Mouse (Mus musculus) cerebellum, adult (tissue): Measurements from ENCODE around the gene Fam213b.

ENCODE experiments used
- ATAC-seq: cut with Nextera tagmentation; 2 replicates; pipeline ENCODE4 v1.9.2; 2017; ENCODE audit warnings: mild to moderate bottlenecking, moderate library complexity, mixed read lengths; ENCODE audit not compliant: insufficient number of reproducible peaks, low FRiP score, low TSS enrichment

The Fam213b gene

GRCm38 (mm10) chr4:154854676-154855345 lies 44.1 kb downstream of the Fam213b start:
- ATAC-seq, result no peak

DNA sequence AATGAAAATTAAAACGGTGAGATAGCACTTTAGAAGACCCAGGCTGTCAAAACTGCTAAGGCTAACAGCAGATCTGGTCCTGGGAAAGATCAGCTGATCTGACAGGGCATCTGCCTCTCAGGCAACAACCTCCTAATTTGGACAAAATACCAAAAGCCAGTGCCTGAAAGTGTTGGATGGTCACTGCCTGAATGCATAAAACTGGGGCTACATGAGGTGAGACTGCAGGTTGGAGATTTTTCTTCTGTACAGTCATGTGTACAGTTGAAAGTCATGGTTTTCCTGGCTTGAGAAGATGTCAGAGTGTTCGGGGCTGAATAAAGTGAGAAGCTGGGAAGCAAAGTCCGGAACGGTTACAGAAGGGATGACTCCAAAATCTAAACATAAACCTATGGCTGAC lies 45.1 kb downstream of the Fam213b start:
- no peak for ATAC-seq

GRCm38 (mm10) chr4:154852696-154853095 lies 46.2 kb downstream of the Fam213b start:
- ATAC-seq, result no peak
